Mouse (Mus musculus) embryo, embryonic 11.5 days (tissue): ENCODE measurements around the gene Abcf1.

Experiments used
- DNase-seq: peaks from one replicate; pipeline ENCODE4 v3.0.0-alpha.2; 2012; ENCODE audit warnings: low read depth, low spot score

Gene Abcf1

DNA sequence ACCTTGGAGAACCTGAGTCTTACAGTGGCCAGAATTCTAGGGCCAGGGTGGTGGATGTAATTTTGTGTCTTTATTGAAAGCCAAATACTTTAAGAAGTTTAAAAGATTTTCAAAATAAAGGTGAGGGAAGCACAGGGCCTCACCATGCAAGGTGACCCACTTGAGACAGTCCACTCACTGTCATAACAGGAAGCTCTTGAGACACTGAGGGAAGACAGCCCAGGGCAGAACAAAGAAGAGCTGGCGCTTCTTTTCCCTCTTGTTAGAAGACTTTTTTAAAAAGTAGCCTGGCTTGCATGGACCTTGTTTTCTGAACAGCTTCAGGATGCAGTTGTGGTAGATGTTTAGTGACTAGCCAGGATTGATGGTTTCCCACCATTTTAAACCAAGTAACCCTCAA, 49.2 kb downstream of the Abcf1 start:
- no peak for DNase-seq

DNA sequence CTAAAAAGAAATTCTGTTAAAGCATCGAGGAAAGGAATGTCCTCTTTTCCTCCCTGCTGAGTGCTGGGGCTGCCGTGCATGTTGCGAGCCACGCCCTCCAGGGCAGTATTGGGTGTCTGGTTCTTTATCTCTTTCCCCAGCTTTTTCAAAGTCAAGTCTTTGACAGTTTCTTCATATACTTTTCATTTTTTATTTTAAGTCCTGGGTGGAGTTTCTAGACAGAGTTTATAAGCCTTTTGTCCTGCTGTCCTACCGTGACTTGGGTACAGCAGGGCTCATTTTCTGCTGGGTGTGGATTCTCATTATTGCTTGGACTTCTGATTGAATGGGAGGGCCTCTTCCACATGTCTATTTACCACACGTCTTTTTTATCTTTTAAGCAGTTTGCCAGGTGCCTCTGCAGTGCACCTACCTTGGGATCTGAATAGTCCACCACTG, 49.7 kb downstream of the Abcf1 start:
- DNase-seq = no peak

DNA sequence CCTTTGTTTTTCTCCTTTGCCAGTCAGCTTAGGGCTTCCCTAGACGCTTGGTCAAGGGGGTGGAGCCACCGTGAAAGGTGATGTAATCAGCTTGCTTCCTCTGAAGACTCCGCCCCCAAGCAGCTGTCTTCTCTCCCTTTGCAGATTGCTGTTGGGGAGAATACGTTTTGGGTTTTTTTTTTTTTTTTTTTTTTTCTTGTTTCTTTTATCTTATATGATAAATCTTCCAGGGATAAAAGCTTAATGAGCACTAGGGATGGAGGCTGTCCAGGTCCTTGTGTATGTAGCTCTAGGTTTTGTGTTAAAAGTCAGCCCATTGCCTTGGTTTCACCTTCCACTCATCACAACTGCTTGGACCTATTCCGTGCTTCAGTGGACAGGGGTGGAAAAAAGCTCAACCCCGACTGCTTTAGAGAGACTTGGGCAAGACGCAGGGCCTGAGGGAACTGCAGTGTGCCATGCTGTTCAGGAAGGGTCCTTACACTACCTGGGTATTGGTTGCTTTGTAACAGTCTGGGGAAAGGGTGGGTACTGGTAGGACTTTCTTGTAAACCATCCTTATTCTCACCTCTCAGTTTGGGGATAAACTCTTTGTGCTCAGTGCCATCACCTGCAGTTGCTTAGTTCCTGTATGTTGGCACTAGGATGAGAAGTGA, 50.4 kb downstream of the Abcf1 start:
- DNase-seq = peak; percentile 94

DNA sequence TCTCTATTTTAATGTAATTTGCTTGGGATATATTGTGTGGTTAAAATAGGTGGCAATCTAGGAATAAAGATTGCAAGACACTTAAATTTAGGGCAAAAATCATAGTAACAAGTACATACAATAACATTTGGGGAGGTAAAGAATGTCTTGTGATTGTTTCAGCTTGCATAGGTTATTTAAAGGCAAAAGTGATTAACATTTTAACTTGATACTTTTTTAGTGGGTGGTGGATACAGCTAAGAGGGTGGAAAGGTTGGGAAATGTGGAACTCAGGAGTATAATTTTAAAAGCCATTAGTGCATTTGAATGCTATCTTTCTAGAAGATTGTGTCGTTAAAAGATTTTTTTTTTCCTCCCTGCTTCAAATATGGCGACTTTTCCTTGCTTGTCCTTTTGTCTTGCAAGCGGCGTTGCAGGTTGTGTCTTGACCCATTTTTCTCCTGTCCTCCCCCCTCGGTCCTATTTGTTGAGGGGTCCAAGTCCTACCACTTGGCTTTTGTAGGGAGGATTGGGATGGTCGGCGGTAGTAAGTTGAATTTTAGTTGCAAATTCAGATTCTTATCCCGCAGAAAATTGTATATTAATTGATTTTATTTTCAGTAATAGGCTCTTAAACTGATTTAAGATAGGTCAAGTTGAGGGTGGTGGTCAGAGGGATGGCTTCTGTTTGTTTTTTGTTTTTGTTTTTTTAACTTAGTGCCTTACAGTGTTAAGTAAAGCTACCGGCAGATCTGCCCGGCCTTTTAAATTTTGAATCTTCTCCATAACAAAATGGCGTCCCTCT, 51.1 kb downstream of the Abcf1 start:
- DNase-seq = peak; percentile 57

DNA sequence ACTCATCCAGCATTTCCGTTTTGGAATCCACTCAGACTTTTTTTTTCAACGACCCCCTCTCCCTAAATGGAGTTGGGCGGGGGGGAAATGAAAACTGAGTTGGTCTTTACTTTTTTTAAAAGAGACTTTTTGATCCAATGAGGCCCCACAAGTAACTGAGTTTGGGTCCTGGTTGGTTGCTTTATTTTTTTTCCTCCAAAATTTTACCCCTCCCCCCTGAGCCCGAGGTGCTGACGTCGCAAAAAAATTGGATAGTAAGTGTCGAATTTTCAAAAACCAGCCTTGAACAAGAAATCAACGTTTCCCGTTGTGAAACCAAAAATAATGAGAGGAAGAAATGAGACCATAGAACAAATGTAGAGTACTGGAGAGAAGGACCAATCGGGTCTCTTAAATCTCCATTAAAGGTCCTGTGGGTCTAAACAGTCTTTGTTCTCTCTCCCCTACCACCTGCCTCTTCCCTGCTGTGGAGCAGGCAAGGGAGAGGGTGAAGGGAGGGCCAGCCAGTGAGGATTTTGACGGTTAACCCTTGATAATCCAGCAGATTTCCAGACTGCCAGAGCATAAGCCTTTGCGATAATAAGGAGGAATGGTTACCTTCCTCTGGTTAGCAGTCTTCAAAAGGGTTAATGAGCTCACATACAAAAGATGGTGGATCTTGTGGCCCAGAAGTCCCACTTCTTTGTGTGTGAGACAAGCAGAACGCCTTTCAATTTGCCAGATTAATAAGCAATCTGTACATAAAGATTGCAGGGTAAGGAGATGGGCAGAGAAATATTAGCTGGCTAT, 51.9 kb downstream of the Abcf1 start:
- DNase-seq = peak; percentile 48

DNA sequence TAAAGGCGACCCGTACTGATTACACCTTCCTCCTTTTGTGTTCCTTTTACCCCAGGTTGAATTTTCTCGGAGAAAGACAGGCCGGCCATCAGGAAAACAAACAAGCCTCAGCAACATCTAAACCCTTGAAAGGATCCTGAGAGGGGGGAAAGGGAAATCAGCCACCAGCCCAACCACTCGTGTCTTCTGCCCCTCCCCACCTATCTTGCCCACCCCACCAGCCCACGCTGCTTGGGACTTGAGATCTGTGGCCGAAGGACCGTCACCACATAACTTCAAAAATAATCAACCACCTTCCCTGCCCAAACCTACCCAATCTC, 52.5 kb downstream of the Abcf1 start:
- DNase-seq = no peak

DNA sequence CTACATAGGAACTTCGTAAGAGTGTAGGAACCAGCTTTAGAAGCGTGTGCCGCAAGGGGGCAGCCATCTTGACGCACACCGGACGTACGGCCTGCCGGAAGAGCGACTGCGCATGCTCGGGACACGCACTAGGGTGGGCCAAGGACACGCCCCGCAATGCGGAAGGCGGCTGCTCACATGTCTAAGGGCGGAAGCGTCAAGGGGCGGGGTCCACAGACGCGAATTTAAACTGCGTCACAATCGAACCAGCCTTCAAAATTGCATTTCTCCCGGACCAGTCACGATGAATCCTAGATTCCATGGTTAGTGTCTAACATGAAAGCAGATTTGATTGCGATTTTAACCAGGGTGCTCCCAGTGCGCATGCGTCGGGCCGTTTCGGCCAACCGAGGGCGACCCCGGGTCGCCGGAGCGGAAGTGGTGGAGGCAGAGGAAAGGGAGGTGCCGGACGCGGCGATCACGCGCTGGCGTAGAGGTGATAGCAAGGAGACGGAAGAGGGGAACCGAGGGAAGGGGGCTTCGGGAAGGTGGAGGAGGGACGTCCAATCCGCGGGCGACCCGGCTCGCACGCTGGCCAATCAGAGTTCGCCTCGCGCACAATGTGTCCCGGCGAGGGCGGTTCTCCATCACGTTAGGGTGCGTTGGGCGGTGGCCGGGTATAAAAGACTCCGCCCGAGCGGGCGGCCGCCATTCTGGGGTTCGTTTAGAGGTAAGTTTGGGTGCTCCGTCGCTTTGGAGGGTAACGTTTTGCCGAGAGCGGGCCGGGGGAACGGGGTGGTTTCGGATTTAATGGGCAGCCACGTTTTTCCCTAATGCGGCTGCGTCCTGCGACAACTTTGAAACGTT, 53.0 kb downstream of the Abcf1 start, which contains the start of the genes Mrps18b and Ppp1r10:
TSS of gene Mrps18b (minus strand) at position 93 of the 846 bp plus-strand sequence.
TSS of gene Ppp1r10 (plus strand) at position 138 of the 846 bp plus-strand sequence.
- peak; percentile 98 for DNase-seq

DNA sequence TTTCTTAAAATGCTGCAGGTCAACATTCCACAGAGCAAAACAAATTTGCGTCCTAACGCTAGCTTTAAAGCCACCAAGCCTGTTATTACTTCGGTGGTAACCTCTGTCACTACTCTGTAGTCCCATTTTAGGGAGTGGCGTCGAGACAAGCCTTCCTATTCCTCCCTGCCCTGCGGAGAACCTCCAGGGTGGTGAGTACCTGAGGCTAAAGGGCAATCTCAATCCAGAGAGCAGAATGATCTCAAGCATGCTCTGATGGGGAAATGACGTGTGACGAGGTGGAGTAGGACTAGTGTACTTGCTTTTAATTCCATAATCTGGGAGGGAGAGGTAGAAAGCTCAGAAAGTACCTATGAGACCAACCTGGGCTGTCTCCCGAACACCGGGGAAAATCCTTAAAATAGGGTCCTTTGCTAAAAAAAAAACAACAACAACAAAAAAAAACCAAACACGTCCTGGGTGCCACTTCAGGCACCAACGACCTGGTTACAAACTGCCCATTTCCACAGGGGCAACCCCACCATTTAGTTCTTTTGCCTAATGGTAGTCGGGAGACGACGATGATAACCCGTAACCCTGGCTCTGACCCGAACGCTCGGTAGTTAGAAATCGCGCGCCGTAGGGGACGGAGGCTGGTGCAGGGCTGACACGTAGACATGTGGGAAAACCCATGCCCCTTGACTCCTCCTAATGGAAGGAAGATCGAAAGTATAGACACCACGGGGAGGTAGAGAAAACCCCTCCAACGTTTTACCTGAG, 53.8 kb downstream of the Abcf1 start:
- no peak for DNase-seq

DNA sequence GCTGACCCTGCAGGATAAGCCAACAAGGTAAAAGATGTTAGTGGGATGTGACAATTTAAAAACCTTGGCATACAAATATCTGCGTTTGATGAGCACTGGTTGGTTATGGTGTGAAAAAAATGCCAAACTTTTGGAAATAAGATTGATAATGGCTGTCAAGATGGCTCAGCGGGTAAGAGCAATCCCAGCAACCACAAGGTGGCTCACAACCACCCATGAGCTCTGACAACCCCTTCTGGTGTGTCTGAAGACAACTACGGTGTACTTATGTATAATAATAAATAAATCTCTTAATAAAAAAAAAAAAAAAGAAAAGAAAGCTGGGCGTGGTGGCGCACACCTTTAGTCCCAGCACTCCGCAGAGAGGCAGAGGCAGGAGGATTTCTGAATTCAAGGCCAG, 54.6 kb downstream of the Abcf1 start:
- DNase-seq = no peak

DNA sequence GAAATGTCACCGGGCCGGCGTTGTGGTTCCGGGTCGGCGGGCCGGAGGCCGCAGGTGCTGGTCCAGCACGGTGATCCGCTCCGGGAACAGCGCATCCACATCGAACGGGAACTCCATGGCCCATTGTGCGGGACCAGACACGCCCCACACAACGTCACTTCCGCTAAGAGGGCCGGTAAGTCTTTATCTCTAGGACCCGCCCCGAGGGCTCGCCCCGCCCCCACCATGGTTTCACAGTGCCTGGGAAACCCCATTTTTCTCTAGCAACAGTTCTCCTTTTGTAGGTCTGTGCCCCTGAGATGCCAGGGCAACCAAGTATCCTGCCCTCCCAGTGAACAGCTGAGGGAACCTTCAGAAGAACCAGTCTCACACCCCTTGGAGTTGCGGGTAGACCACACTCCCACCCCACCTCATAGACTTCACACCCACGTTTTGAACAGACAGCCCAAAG, 59.6 kb downstream of the Abcf1 start, which contains the start of gene Atat1:
TSS of gene Atat1 (minus strand) at position 157 of the 451 bp plus-strand sequence.
- peak; percentile 92 for DNase-seq

DNA sequence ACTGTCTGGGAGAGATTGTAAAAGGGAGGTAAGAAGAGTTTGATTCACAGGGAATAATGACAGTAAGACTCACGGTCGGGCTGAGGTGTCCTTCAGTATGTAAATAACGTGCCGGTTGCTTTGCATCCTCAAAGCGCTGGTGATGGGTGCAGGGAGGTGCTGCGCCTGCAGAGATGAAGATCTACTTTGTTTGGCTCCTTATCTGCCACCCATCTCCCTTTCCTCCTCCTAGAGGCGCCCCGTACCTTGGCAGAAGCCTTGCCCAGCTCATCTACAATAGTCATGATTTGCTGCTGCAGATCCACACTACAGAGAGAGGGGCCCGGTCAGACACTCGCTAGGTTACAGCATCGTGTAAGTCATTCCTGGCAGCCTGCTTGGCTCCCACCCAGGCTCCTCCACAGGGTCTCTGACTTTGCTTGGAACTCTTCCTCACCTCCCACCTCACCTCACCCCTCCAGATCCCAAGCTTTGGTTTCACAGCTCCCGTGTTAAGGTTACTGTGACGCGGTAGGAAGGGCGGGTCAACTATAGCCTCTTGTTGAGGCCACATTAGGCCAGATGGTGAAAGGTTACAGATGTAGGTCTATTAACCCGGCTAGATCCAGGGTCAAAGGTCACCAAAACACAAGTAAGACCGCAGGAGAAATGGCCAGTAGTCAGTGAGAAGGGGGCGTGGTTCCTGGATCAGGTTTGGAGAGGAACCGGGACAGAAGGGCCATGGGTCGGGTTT, 60.2 kb downstream of the Abcf1 start:
- peak; percentile 32 for DNase-seq

DNA sequence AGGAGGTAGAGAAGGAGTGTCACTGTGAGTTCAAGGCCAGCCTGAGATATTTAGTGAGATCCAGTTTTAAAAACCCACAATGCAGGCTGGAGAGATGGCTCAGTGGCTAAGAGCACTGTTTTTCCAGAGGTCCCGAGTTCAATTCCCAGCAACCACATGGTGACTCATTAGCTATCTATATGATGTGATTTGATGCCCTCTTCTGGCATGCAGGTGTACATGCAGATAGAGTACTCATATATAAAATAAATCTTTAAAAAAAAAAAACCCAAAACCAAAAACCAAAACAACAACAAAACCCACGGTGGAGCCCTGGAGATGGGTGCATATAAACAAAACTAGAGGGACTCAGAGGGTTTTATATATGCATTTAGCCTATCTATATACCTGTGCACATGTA, 62.0 kb downstream of the Abcf1 start:
- DNase-seq = no peak
